In genomic region chr8:28284257-28284656, GRCm38 (mm10) we compare ENCODE assay signal across 25 mouse cellular contexts.
DNase-seq lines count a peak whose midpoint lies in the region; ATAC-seq and TF ChIP-seq lines count a peak whose summit lies in the region.
"Had no signal": no experiment of that assay in that cellular context is flagged by ENCODE, and none has a peak within 500 bp of the region (broad histone marks: within the 10 kb centered on the region; RNA-seq: fewer than 3 reads in every experiment).

No protein-coding gene starts in this region.

- H3K27me3 ChIP-seq in forebrain, embryonic 13.5 days: no peaks in the 10 kb centered on the region
- H3K27me3 ChIP-seq in forebrain, embryonic 10.5 days (ENCODE audit: poor library complexity, severe bottlenecking): no peaks in the 10 kb centered on the region
- H3K27me3 ChIP-seq in kidney, embryonic 14.5 days (ENCODE audit: control insufficient read depth, insufficient read depth, low read length): no peaks in the 10 kb centered on the region
- H3K27me3 ChIP-seq in kidney, postnatal 0 days (ENCODE audit: insufficient read depth, low read length): no peaks in the 10 kb centered on the region
- H3K27me3 ChIP-seq: embryonic facial prominence, embryonic 12.5 days; heart, embryonic 12.5 days; heart, embryonic 15.5 days; hindbrain, embryonic 13.5 days; intestine, embryonic 15.5 days had no signal

- no peak for TF ChIP-seq CTCF in kidney, postnatal 0 days (IDR thresholded peaks at IDR 0.05; ENCODE audit: low read depth)

- H3K4me3 ChIP-seq in forebrain, embryonic 13.5 days: no peak overlapping the region
- no peak overlapping the region for H3K4me3 ChIP-seq in forebrain, embryonic 10.5 days
- no peak overlapping the region for H3K4me3 ChIP-seq in kidney, embryonic 14.5 days (ENCODE audit: low read length)
- no peak overlapping the region for H3K4me3 ChIP-seq in kidney, postnatal 0 days (replicated peaks; ENCODE audit: low read depth, low read length)
- H3K4me3 ChIP-seq: embryonic facial prominence, embryonic 12.5 days; erythroblast, embryonic 14.5 days; heart, embryonic 12.5 days; heart, embryonic 15.5 days; hindbrain, embryonic 10.5 days; hindbrain, embryonic 13.5 days; intestine, embryonic 15.5 days had no signal

- WGBS in forebrain, embryonic 13.5 days: 82% methylated on average over 2 of the region's 2 CpGs
- WGBS in forebrain, embryonic 10.5 days: 88% methylated on average over 2 of the region's 2 CpGs
- WGBS in kidney, embryonic 14.5 days: 25% methylated on average over 2 of the region's 2 CpGs
- 32% methylated on average over 2 of the region's 2 CpGs for WGBS in kidney, postnatal 0 days

- H3K4me2 ChIP-seq in forebrain, embryonic 13.5 days: no peak overlapping the region
- H3K4me2 ChIP-seq in kidney, embryonic 14.5 days (replicated peaks; ENCODE audit: low read depth, low read length): no peak overlapping the region
- H3K4me2 ChIP-seq in kidney, postnatal 0 days (ENCODE audit: low read length): no peak overlapping the region
- H3K4me2 ChIP-seq: embryonic facial prominence, embryonic 12.5 days; heart, embryonic 12.5 days; heart, embryonic 15.5 days; hindbrain, embryonic 13.5 days; intestine, embryonic 15.5 days had no signal

- H3K36me3 ChIP-seq in forebrain, embryonic 13.5 days (ENCODE audit: poor library complexity, severe bottlenecking): no peaks in the 10 kb centered on the region
- H3K36me3 ChIP-seq in forebrain, embryonic 10.5 days (replicated peaks): no peaks in the 10 kb centered on the region
- no peaks in the 10 kb centered on the region for H3K36me3 ChIP-seq in kidney, embryonic 14.5 days (ENCODE audit: control insufficient read depth, insufficient read depth, low read length)
- H3K36me3 ChIP-seq in kidney, postnatal 0 days (ENCODE audit: insufficient read depth, low read length): no peaks in the 10 kb centered on the region
- H3K36me3 ChIP-seq: embryonic facial prominence, embryonic 12.5 days; heart, embryonic 12.5 days; heart, embryonic 15.5 days; hindbrain, embryonic 10.5 days; hindbrain, embryonic 13.5 days; intestine, embryonic 15.5 days had no signal

- no peak overlapping the region for H3K27ac ChIP-seq in forebrain, embryonic 13.5 days
- no peak overlapping the region for H3K27ac ChIP-seq in forebrain, embryonic 10.5 days
- H3K27ac ChIP-seq in kidney, embryonic 14.5 days (ENCODE audit: low read depth, low read length): no peak overlapping the region
- H3K27ac ChIP-seq in kidney, postnatal 0 days: no peak overlapping the region
- H3K27ac ChIP-seq: embryonic facial prominence, embryonic 12.5 days; heart, embryonic 15.5 days; hindbrain, embryonic 10.5 days; hindbrain, embryonic 13.5 days; intestine, embryonic 15.5 days had no signal

- ATAC-seq in forebrain, embryonic 13.5 days: peak; percentile 50; the same call in 1 of the 2 replicates
- peak; percentile 87 for ATAC-seq in kidney, embryonic 14.5 days (ENCODE audit: low FRiP score, low TSS enrichment)
- ATAC-seq in kidney, postnatal 0 days (replicated peaks; ENCODE audit: low FRiP score, low read depth): no peak
- ATAC-seq: CD4-positive, CD25-positive, alpha-beta regulatory T cell, adult 4 months; hindbrain, embryonic 16.5 days; intestine, embryonic 15.5 days had no signal

- DNase-seq in forebrain, embryonic 10.5 days (ENCODE audit: extremely low spot score, low spot score): no peak
- DNase-seq in kidney, adult 9 months: no peak
- peak; percentile 8 for DNase-seq in kidney, postnatal 0 days (ENCODE audit: low spot score)
- no peak for DNase-seq in kidney, adult 11 months
- DNase-seq: adrenal gland, adult 2 months; adrenal gland, postnatal 14 days; cerebellum, adult 11 months; cerebellum, adult 2 months; cerebellum, adult 9-11 months; cerebellum, postnatal 25 days; gastrocnemius, postnatal 25 days; heart, adult 18-20 months; heart, postnatal 10 days; heart, postnatal 36 days had no signal

- no peaks in the 10 kb centered on the region for H3K4me1 ChIP-seq in forebrain, embryonic 13.5 days
- H3K4me1 ChIP-seq in forebrain, embryonic 10.5 days: no peaks in the 10 kb centered on the region
- H3K4me1 ChIP-seq in kidney, embryonic 14.5 days (ENCODE audit: control insufficient read depth, insufficient read depth, low read length): no peaks in the 10 kb centered on the region
- H3K4me1 ChIP-seq in kidney, postnatal 0 days (replicated peaks; ENCODE audit: insufficient read depth, low read length): no peaks in the 10 kb centered on the region
- H3K4me1 ChIP-seq: embryonic facial prominence, embryonic 12.5 days; heart, embryonic 12.5 days; heart, embryonic 15.5 days; hindbrain, embryonic 10.5 days; hindbrain, embryonic 13.5 days; intestine, embryonic 15.5 days had no signal

- no peaks in the 10 kb centered on the region for H3K9me3 ChIP-seq in forebrain, embryonic 13.5 days (replicated peaks)
- no peaks in the 10 kb centered on the region for H3K9me3 ChIP-seq in forebrain, embryonic 10.5 days
- H3K9me3 ChIP-seq in kidney, embryonic 14.5 days (ENCODE audit: control insufficient read depth, low read length): no peaks in the 10 kb centered on the region
- H3K9me3 ChIP-seq in kidney, postnatal 0 days (replicated peaks; ENCODE audit: low read length): no peaks in the 10 kb centered on the region
- H3K9me3 ChIP-seq: embryonic facial prominence, embryonic 12.5 days; heart, embryonic 12.5 days; heart, embryonic 15.5 days; hindbrain, embryonic 10.5 days; hindbrain, embryonic 13.5 days; intestine, embryonic 15.5 days had no signal

- H3K9ac ChIP-seq in forebrain, embryonic 13.5 days: no peak overlapping the region
- H3K9ac ChIP-seq in kidney, embryonic 14.5 days (ENCODE audit: low read depth, low read length): no peak overlapping the region
- H3K9ac ChIP-seq in kidney, postnatal 0 days (ENCODE audit: low read depth, low read length): no peak overlapping the region
- H3K9ac ChIP-seq: embryonic facial prominence, embryonic 12.5 days; heart, embryonic 12.5 days; heart, embryonic 15.5 days; hindbrain, embryonic 13.5 days; intestine, embryonic 15.5 days had no signal
